Mouse (Mus musculus): ENCODE results near the gene Ift74.

- TF ChIP-seq CTCF (IDR thresholded peaks at IDR 0.05; ENCODE audit: low read depth, low read length), result peak; percentile 2
- no peak for TF ChIP-seq EP300 (IDR thresholded peaks at IDR 0.05; ENCODE audit: insufficient read depth, low read depth, low read length)
These were observed 55.4 kb downstream of the Ift74 start for GRCm38 (mm10) chr4:94669718-94670117.

All from ES-Bruce4 (cell line).